Mouse (Mus musculus): ENCODE results near the gene Pck2. TPM values are rescaled to one million over a fixed set of nuclear protein-coding genes. Genes with fewer than 3 reads are reported as not detected.

Pck2 gene
- polyA plus RNA-seq, 1 experiment from 2014 or later, result 36.0 TPM

GRCm38 (mm10) chr14:55576376-55576775 lies 36.3 kb downstream of the Pck2 start:
- H3K27ac ChIP-seq (replicated peaks), result no peak overlapping the region
- no peak overlapping the region for H3K4me2 ChIP-seq
- no peak for ATAC-seq (ENCODE audit: insufficient read depth)
- WGBS (ENCODE audit: insufficient replicate concordance), result 73% methylated on average over 16 of the region's 16 CpGs
- H3K9me3 ChIP-seq (replicated peaks), result no peaks in the 10 kb centered on the region
- peaks cover 46% of the 10 kb centered on the region for H3K4me1 ChIP-seq (replicated peaks)
- H3K36me3 ChIP-seq (replicated peaks), result peaks cover 18% of the 10 kb centered on the region
- no peak overlapping the region for H3K4me3 ChIP-seq (replicated peaks)
- no peak overlapping the region for H3K9ac ChIP-seq
- no peaks in the 10 kb centered on the region for H3K27me3 ChIP-seq

GRCm38 (mm10) chr14:55577871-55578667 lies 38.0 kb downstream of the Pck2 start, which contains the start of gene Psme1:
Psme1 (plus strand) TSS chr14:55578123.
- peaks cover 48% of the 10 kb centered on the region for H3K4me1 ChIP-seq (replicated peaks)
- peak; percentile 78 for ATAC-seq (ENCODE audit: insufficient read depth)
- peak within 1 kb of the TSS; percentile 90 for H3K4me2 ChIP-seq
- peak within 1 kb of the TSS; percentile 85 for H3K9ac ChIP-seq
- peak within 1 kb of the TSS; percentile 80 for H3K4me3 ChIP-seq (replicated peaks)
- under 1% methylated on average over 32 of the region's 32 CpGs for whole genome bisulfite sequencing (ENCODE audit: insufficient replicate concordance)
- H3K27me3 ChIP-seq, result no peaks in the 10 kb centered on the region
- H3K9me3 ChIP-seq (replicated peaks), result no peaks in the 10 kb centered on the region
- peaks cover 25% of the 10 kb centered on the region for H3K36me3 ChIP-seq (replicated peaks)
- H3K27ac ChIP-seq (replicated peaks), result peak within 1 kb of the TSS; percentile 84

GRCm38 (mm10) chr14:55578668-55579269 lies 38.7 kb downstream of the Pck2 start:
- peaks cover 28% of the 10 kb centered on the region for H3K36me3 ChIP-seq (replicated peaks)
- peak overlapping the region; percentile 84 for H3K27ac ChIP-seq (replicated peaks)
- WGBS (ENCODE audit: insufficient replicate concordance), result 6% methylated on average over 6 of the region's 6 CpGs
- H3K4me2 ChIP-seq, result peak overlapping the region; percentile 90
- peak; percentile 51 for ATAC-seq (ENCODE audit: insufficient read depth)
- peak overlapping the region; percentile 85 for H3K9ac ChIP-seq
- no peaks in the 10 kb centered on the region for H3K27me3 ChIP-seq
- peaks cover 54% of the 10 kb centered on the region for H3K4me1 ChIP-seq (replicated peaks)
- H3K4me3 ChIP-seq (replicated peaks), result peak overlapping the region; percentile 80
- no peaks in the 10 kb centered on the region for H3K9me3 ChIP-seq (replicated peaks)

GRCm38 (mm10) chr14:55579511-55580496 lies 39.7 kb downstream of the Pck2 start:
- Histone ChIP-seq H3K9me3 (replicated peaks) (no peaks in the 10 kb centered on the region), H3K36me3 (replicated peaks) (peaks cover 29% of the 10 kb centered on the region), H3K27me3 (no peaks in the 10 kb centered on the region), H3K4me3 (replicated peaks) (no peak overlapping the region), H3K27ac (replicated peaks) (peak overlapping the region; percentile 84), H3K4me1 (replicated peaks) (peaks cover 64% of the 10 kb centered on the region), H3K9ac (0 out of 2 replicates have a peak overlapping the region, but pooled peaks have one; percentile 0), H3K4me2 (no peak overlapping the region; the same call in 1 of the 2 replicates)
- WGBS (ENCODE audit: insufficient replicate concordance), result 80% methylated on average over 23 of the region's 23 CpGs
- no peak for ATAC-seq (ENCODE audit: insufficient read depth)

- Histone ChIP-seq H3K4me3 (replicated peaks) (no peak overlapping the region), H3K27me3 (no peaks in the 10 kb centered on the region), H3K9me3 (replicated peaks) (no peaks in the 10 kb centered on the region), H3K9ac (no peak overlapping the region), H3K4me2 (no peak overlapping the region), H3K27ac (replicated peaks) (no peak overlapping the region), H3K4me1 (replicated peaks) (peaks cover 66% of the 10 kb centered on the region), H3K36me3 (replicated peaks) (peaks cover 29% of the 10 kb centered on the region)
- ATAC-seq (ENCODE audit: insufficient read depth), result no peak
- 88% methylated on average over 16 of the region's 16 CpGs for WGBS (ENCODE audit: insufficient replicate concordance)
Measured at GRCm38 (mm10) chr14:55580731-55581130, 40.7 kb downstream of the Pck2 start.

- no peak for ATAC-seq (ENCODE audit: insufficient read depth)
- 0 out of 2 replicates have a peak overlapping the region, but pooled peaks have one; percentile 10 for H3K27ac ChIP-seq (replicated peaks)
- no peaks in the 10 kb centered on the region for H3K27me3 ChIP-seq
- no peak overlapping the region for H3K9ac ChIP-seq
- H3K4me3 ChIP-seq (replicated peaks), result no peak overlapping the region
- 73% methylated on average over 9 of the region's 9 CpGs for WGBS (ENCODE audit: insufficient replicate concordance)
- H3K4me2 ChIP-seq, result no peak overlapping the region
- H3K4me1 ChIP-seq (replicated peaks), result peaks cover 72% of the 10 kb centered on the region
- peaks cover 31% of the 10 kb centered on the region for H3K36me3 ChIP-seq (replicated peaks)
- no peaks in the 10 kb centered on the region for H3K9me3 ChIP-seq (replicated peaks)
Measured at GRCm38 (mm10) chr14:55581981-55582681, 42.1 kb downstream of the Pck2 start.

GRCm38 (mm10) chr14:55584303-55584701 lies 44.2 kb downstream of the Pck2 start:
- H3K27me3 ChIP-seq, result no peaks in the 10 kb centered on the region
- no peaks in the 10 kb centered on the region for H3K9me3 ChIP-seq (replicated peaks)
- 18% methylated on average over 5 of the region's 5 CpGs for WGBS (ENCODE audit: insufficient replicate concordance)
- H3K4me3 ChIP-seq (replicated peaks), result peak overlapping the region; percentile 75
- H3K27ac ChIP-seq (replicated peaks), result peak overlapping the region; percentile 98
- peak overlapping the region; percentile 94 for H3K4me2 ChIP-seq
- H3K9ac ChIP-seq, result peak overlapping the region; percentile 74
- no peak for ATAC-seq (ENCODE audit: insufficient read depth)
- peaks cover 48% of the 10 kb centered on the region for H3K36me3 ChIP-seq (replicated peaks)
- H3K4me1 ChIP-seq (replicated peaks), result peaks cover 61% of the 10 kb centered on the region

GRCm38 (mm10) chr14:55584702-55585565 lies 44.9 kb downstream of the Pck2 start, which contains the start of gene Emc9:
Emc9 (minus strand) TSS chr14:55585302.
- peak within 1 kb of the TSS; percentile 98 for H3K27ac ChIP-seq (replicated peaks)
- peak within 1 kb of the TSS; percentile 75 for H3K4me3 ChIP-seq (replicated peaks)
- H3K9me3 ChIP-seq (replicated peaks), result no peaks in the 10 kb centered on the region
- peak within 1 kb of the TSS; percentile 74 for H3K9ac ChIP-seq
- H3K4me1 ChIP-seq (replicated peaks), result peaks cover 63% of the 10 kb centered on the region
- under 1% methylated on average over 43 of the region's 43 CpGs for WGBS (ENCODE audit: insufficient replicate concordance)
- peak within 1 kb of the TSS; percentile 94 for H3K4me2 ChIP-seq
- ATAC-seq (ENCODE audit: insufficient read depth), result peak; percentile 96
- no peaks in the 10 kb centered on the region for H3K27me3 ChIP-seq
- peaks cover 46% of the 10 kb centered on the region for H3K36me3 ChIP-seq (replicated peaks)

GRCm38 (mm10) chr14:55585566-55585960 lies 45.5 kb downstream of the Pck2 start:
- no peaks in the 10 kb centered on the region for H3K9me3 ChIP-seq (replicated peaks)
- H3K4me1 ChIP-seq (replicated peaks), result peaks cover 69% of the 10 kb centered on the region
- WGBS (ENCODE audit: insufficient replicate concordance), result 9% methylated on average over 6 of the region's 6 CpGs
- peak overlapping the region; percentile 74 for H3K9ac ChIP-seq
- H3K27me3 ChIP-seq, result no peaks in the 10 kb centered on the region
- H3K27ac ChIP-seq (replicated peaks), result peak overlapping the region; percentile 98
- peaks cover 39% of the 10 kb centered on the region for H3K36me3 ChIP-seq (replicated peaks)
- H3K4me2 ChIP-seq, result peak overlapping the region; percentile 94
- ATAC-seq (ENCODE audit: insufficient read depth), result peak; percentile 65
- H3K4me3 ChIP-seq (replicated peaks), result peak overlapping the region; percentile 75
